Mouse (Mus musculus): Measurements from ENCODE around the gene Nemf. TPM values are rescaled to one million over a fixed set of nuclear protein-coding genes. Genes with fewer than 3 reads are reported as not detected.

The Nemf gene
- total and polyA plus RNA-seq, 2 experiments from 2014 or later = 47.7 to 64.7 TPM

- ATAC-seq (0 out of 2 replicates have a peak, but pooled peaks have one; percentile 0), DNase-seq (peak; percentile 25)
These were observed 15.9 kb upstream of the Nemf start for GRCm38 (mm10) chr12:69372731-69373331.

GRCm38 (mm10) chr12:69371854-69372671 is 15.1 kb upstream of the Nemf start, which contains the start of the genes Arf6 and Gm9887:
Gene Arf6, plus strand, starts transcription at chr12:69372150.
Gene Gm9887, minus strand, starts transcription at chr12:69372458.
- Histone ChIP-seq H3K27ac (ENCODE audit: low read depth, low read length) (peak within 1 kb of the TSS; percentile 95), H3K9me3 (ENCODE audit: low read length) (no peaks in the 10 kb centered on the region), H3K27me3 (ENCODE audit: insufficient read depth, low read length) (no peaks in the 10 kb centered on the region), H3K9ac (peak within 1 kb of the TSS; percentile 92), H3K4me3 (ENCODE audit: low read depth, low read length) (peak within 1 kb of the TSS; percentile 100), H3K4me2 (ENCODE audit: low read depth) (peak within 1 kb of the TSS; percentile 88), H3K4me1 (ENCODE audit: insufficient read depth) (peaks cover 12% of the 10 kb centered on the region; the same call in 1 of the 2 replicates), H3K36me3 (ENCODE audit: insufficient read depth) (no peaks in the 10 kb centered on the region)
- peak; percentile 99 for DNase-seq
- peak; percentile 96 for ATAC-seq
- 5% methylated on average over 105 of the region's 121 CpGs for WGBS
- peak; percentile 10; the same call in 1 of the 2 replicates for TF ChIP-seq CTCF (IDR thresholded peaks at IDR 0.05; ENCODE audit: low read depth)

More at GRCm38 (mm10) chr12:69372731-69373331, 15.9 kb upstream of the Nemf start:
- Histone ChIP-seq H3K9me3 (ENCODE audit: low read length) (no peaks in the 10 kb centered on the region), H3K4me2 (ENCODE audit: low read depth) (peak overlapping the region; percentile 88), H3K4me1 (ENCODE audit: insufficient read depth) (peaks cover 12% of the 10 kb centered on the region; the same call in 1 of the 2 replicates), H3K27me3 (ENCODE audit: insufficient read depth, low read length) (no peaks in the 10 kb centered on the region), H3K9ac (peak overlapping the region; percentile 92), H3K4me3 (ENCODE audit: low read depth, low read length) (peak overlapping the region; percentile 100), H3K27ac (ENCODE audit: low read depth, low read length) (peak overlapping the region; percentile 95), H3K36me3 (ENCODE audit: insufficient read depth) (no peaks in the 10 kb centered on the region)
- WGBS = under 1% methylated on average over 42 of the region's 42 CpGs
- no peak for TF ChIP-seq CTCF (IDR thresholded peaks at IDR 0.05; ENCODE audit: low read depth)

GRCm38 (mm10) chr12:69371421-69371853 is 14.5 kb upstream of the Nemf start:
- DNase-seq (no peak), ATAC-seq (peak; percentile 87)
- Histone ChIP-seq H3K4me2 (ENCODE audit: low read depth) (peak overlapping the region; percentile 88), H3K27me3 (ENCODE audit: insufficient read depth, low read length) (no peaks in the 10 kb centered on the region), H3K36me3 (ENCODE audit: insufficient read depth) (no peaks in the 10 kb centered on the region), H3K4me1 (ENCODE audit: insufficient read depth) (peaks cover 12% of the 10 kb centered on the region; the same call in 1 of the 2 replicates), H3K4me3 (ENCODE audit: low read depth, low read length) (peak overlapping the region; percentile 100), H3K27ac (ENCODE audit: low read depth, low read length) (peak overlapping the region; percentile 95), H3K9ac (peak overlapping the region; percentile 92), H3K9me3 (ENCODE audit: low read length) (no peaks in the 10 kb centered on the region)
- WGBS = under 1% methylated on average over 24 of the region's 24 CpGs
- peak; percentile 58 for TF ChIP-seq CTCF (IDR thresholded peaks at IDR 0.05; ENCODE audit: low read depth)

- H3K9ac ChIP-seq = no peak overlapping the region
- ATAC-seq = no peak
- TF ChIP-seq CTCF (IDR thresholded peaks at IDR 0.05; ENCODE audit: low read depth) = no peak
- H3K4me3 ChIP-seq (ENCODE audit: low read depth, low read length) = peak overlapping the region; percentile 100
- no peak for DNase-seq
- H3K9me3 ChIP-seq (ENCODE audit: low read length) = no peaks in the 10 kb centered on the region
- H3K36me3 ChIP-seq (ENCODE audit: insufficient read depth) = no peaks in the 10 kb centered on the region
- no peak overlapping the region for H3K27ac ChIP-seq (ENCODE audit: low read depth, low read length)
- H3K4me1 ChIP-seq (ENCODE audit: insufficient read depth) = peaks cover 12% of the 10 kb centered on the region; the same call in 1 of the 2 replicates
- no peaks in the 10 kb centered on the region for H3K27me3 ChIP-seq (ENCODE audit: insufficient read depth, low read length)
- 13% methylated on average over 7 of the region's 7 CpGs for WGBS
- H3K4me2 ChIP-seq (ENCODE audit: low read depth) = peak overlapping the region; percentile 88
These were observed 14.0 kb upstream of the Nemf start for GRCm38 (mm10) chr12:69370936-69371335.

GRCm38 (mm10) chr12:69367557-69367956 is 10.6 kb upstream of the Nemf start:
- WGBS = 73% methylated on average over 2 of the region's 2 CpGs
- H3K27me3 ChIP-seq (ENCODE audit: insufficient read depth, low read length) = no peaks in the 10 kb centered on the region
- no peak overlapping the region for H3K4me2 ChIP-seq (ENCODE audit: low read depth)
- no peaks in the 10 kb centered on the region for H3K4me1 ChIP-seq (ENCODE audit: insufficient read depth)
- no peaks in the 10 kb centered on the region for H3K9me3 ChIP-seq (ENCODE audit: low read length)
- no peak overlapping the region for H3K9ac ChIP-seq
- DNase-seq = no peak
- no peak overlapping the region for H3K4me3 ChIP-seq (ENCODE audit: low read depth, low read length)
- no peak for TF ChIP-seq CTCF (IDR thresholded peaks at IDR 0.05; ENCODE audit: low read depth)
- no peak overlapping the region for H3K27ac ChIP-seq (ENCODE audit: low read depth, low read length)
- ATAC-seq = no peak
- no peaks in the 10 kb centered on the region for H3K36me3 ChIP-seq (ENCODE audit: insufficient read depth)

GRCm38 (mm10) chr12:69366424-69366823 is 9.5 kb upstream of the Nemf start:
- no peak overlapping the region for H3K9ac ChIP-seq
- no peaks in the 10 kb centered on the region for H3K9me3 ChIP-seq (ENCODE audit: low read length)
- peak; percentile 37 for TF ChIP-seq CTCF (IDR thresholded peaks at IDR 0.05; ENCODE audit: low read depth)
- no peaks in the 10 kb centered on the region for H3K36me3 ChIP-seq (ENCODE audit: insufficient read depth)
- ATAC-seq (no peak), DNase-seq (no peak)
- H3K4me1 ChIP-seq (ENCODE audit: insufficient read depth) = no peaks in the 10 kb centered on the region
- no peak overlapping the region for H3K4me2 ChIP-seq (ENCODE audit: low read depth)
- H3K27ac ChIP-seq (ENCODE audit: low read depth, low read length) = no peak overlapping the region
- H3K4me3 ChIP-seq (ENCODE audit: low read depth, low read length) = no peak overlapping the region
- H3K27me3 ChIP-seq (ENCODE audit: insufficient read depth, low read length) = no peaks in the 10 kb centered on the region

- H3K36me3 ChIP-seq (ENCODE audit: insufficient read depth) = no peaks in the 10 kb centered on the region
- H3K9ac ChIP-seq = no peak overlapping the region
- WGBS = 82% methylated on average over 7 of the region's 7 CpGs
- ATAC-seq (no peak), DNase-seq (no peak)
- no peaks in the 10 kb centered on the region for H3K27me3 ChIP-seq (ENCODE audit: insufficient read depth, low read length)
- no peak overlapping the region for H3K4me2 ChIP-seq (ENCODE audit: low read depth)
- no peak for TF ChIP-seq CTCF (IDR thresholded peaks at IDR 0.05; ENCODE audit: low read depth)
- H3K9me3 ChIP-seq (ENCODE audit: low read length) = no peaks in the 10 kb centered on the region
- no peaks in the 10 kb centered on the region for H3K4me1 ChIP-seq (ENCODE audit: insufficient read depth)
- H3K27ac ChIP-seq (ENCODE audit: low read depth, low read length) = no peak overlapping the region
- no peak overlapping the region for H3K4me3 ChIP-seq (ENCODE audit: low read depth, low read length)
These were observed 8.8 kb upstream of the Nemf start for GRCm38 (mm10) chr12:69365757-69366156.
